ENCODE assay signal across 19 mouse cellular contexts in the genomic region with DNA sequence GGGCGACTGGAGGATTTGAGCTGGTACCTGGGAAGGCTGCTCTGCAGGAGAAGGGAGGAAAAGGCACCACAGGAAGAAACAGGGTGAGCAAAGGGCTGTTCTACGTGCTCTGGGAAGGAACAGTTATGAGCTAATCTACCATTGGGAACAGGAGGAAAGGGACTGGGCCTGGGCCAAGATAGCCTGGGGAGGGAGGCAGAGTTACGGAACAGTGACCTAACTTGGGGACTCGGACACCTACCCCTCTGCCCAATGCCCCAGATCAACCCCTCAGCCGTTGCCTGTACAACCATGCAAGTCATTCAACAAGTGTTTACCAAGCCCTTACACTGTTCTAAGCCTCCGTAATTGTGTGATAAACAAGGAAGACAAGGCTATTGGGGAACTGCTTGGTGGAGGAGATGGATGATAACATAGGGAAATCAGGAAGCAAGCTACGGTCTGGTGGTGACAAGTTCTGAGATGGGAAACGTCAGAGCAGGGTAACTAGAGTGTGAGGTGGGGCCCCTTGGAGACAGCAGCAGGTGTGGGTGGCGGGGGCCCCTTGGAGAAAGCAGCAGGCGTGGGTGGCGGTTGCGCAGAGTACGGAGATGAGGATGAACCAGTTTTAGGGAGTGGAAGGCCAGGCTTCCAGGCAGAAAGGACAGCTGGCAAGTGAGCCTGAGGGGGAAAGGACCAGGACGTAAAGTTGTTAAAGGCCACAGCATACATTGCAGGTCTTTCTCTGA. TPM values are rescaled to one million over a fixed set of nuclear protein-coding genes. Genes with fewer than 3 reads are reported as not detected.
DNase-seq lines count a peak whose midpoint lies in the region; ATAC-seq lines count a peak whose summit lies in the region.
"Had no signal": no experiment of that assay in that cellular context is flagged by ENCODE, and none has a peak within 500 bp of the region (broad histone marks: within the 10 kb centered on the region; RNA-seq: fewer than 3 reads in every experiment).

No protein-coding gene starts in this region.

- no peaks in the 10 kb centered on the region for H3K4me1 ChIP-seq in kidney, embryonic 16.5 days (ENCODE audit: insufficient read depth, low read length)
- H3K4me1 ChIP-seq: forebrain, embryonic 13.5 days; hindbrain, embryonic 15.5 days; limb, embryonic 10.5 days; midbrain, embryonic 15.5 days had no signal

- H3K27me3 ChIP-seq in kidney, embryonic 16.5 days (ENCODE audit: insufficient read depth, low read length), result no peaks in the 10 kb centered on the region
- H3K27me3 ChIP-seq: hindbrain, embryonic 15.5 days; midbrain, embryonic 15.5 days had no signal

- no peaks in the 10 kb centered on the region for H3K36me3 ChIP-seq in kidney, embryonic 16.5 days (ENCODE audit: insufficient read depth, low read length)
- H3K36me3 ChIP-seq: hindbrain, embryonic 15.5 days; limb, embryonic 10.5 days; midbrain, embryonic 15.5 days had no signal

- no peak overlapping the region for H3K4me2 ChIP-seq in kidney, embryonic 16.5 days (replicated peaks; ENCODE audit: low read depth, low read length)
- H3K4me2 ChIP-seq: forebrain, embryonic 13.5 days; hindbrain, embryonic 15.5 days; midbrain, embryonic 15.5 days had no signal

- DNase-seq in adrenal gland, postnatal 10 days, result peak; percentile 39
- DNase-seq in adrenal gland, postnatal 4 days (ENCODE audit: low spot score in 2 of 2), result no peak
- no peak for DNase-seq in kidney, adult 11 months
- DNase-seq in thymus, postnatal 0 days (ENCODE audit: low spot score), result peak; percentile 65
- no peak for DNase-seq in thymus, postnatal 25 days
- no peak for DNase-seq in cerebellum, adult 11-12 months
- DNase-seq: cerebellum, adult 8-10 months; embryo, embryonic 11 days; lung, adult 2 months; right cerebral cortex, postnatal 14 days had no signal

- H3K27ac ChIP-seq in kidney, embryonic 16.5 days (ENCODE audit: low read length), result no peak overlapping the region
- H3K27ac ChIP-seq: forebrain, embryonic 13.5 days; hindbrain, embryonic 15.5 days; limb, embryonic 10.5 days; macrophage; midbrain, embryonic 15.5 days had no signal

- no peaks in the 10 kb centered on the region for H3K9me3 ChIP-seq in kidney, embryonic 16.5 days (ENCODE audit: low read length)
- H3K9me3 ChIP-seq: forebrain, embryonic 13.5 days; hindbrain, embryonic 15.5 days; limb, embryonic 10.5 days; midbrain, embryonic 15.5 days had no signal

- H3K9ac ChIP-seq in kidney, embryonic 16.5 days (replicated peaks; ENCODE audit: low read length), result no peak overlapping the region
- H3K9ac ChIP-seq: forebrain, embryonic 13.5 days; hindbrain, embryonic 15.5 days; midbrain, embryonic 15.5 days had no signal

- 75% methylated on average over 14 of the region's 14 CpGs for WGBS in kidney, embryonic 16.5 days

- peak; percentile 15; the same call in 1 of the 2 replicates for ATAC-seq in kidney, embryonic 16.5 days (ENCODE audit: low FRiP score, low TSS enrichment)
- ATAC-seq in monocyte, adult 5-6 weeks (replicated peaks; ENCODE audit: insufficient number of reproducible peaks, low FRiP score, low TSS enrichment, poor library complexity, severe bottlenecking), result 0 out of 2 replicates have a peak, but pooled peaks have one; percentile 9
- ATAC-seq: forebrain, embryonic 13.5 days; intestine, postnatal 0 days; midbrain, embryonic 15.5 days; Patski had no signal

- no peak overlapping the region for H3K4me3 ChIP-seq in kidney, embryonic 16.5 days (ENCODE audit: low read length)
- H3K4me3 ChIP-seq: forebrain, embryonic 13.5 days; hindbrain, embryonic 15.5 days; limb, embryonic 10.5 days; midbrain, embryonic 15.5 days had no signal

RNA-seq across cellular contexts. Expression of a gene that starts 18.7 kb away (rescaled TPM):
- under 1 TPM; 0.82 to 0.90 TPM for total RNA-seq in adrenal gland, postnatal 10 days (2021)
- total RNA-seq in adrenal gland, postnatal 4 days (2021), result under 1 TPM; 0.42 to 0.45 TPM
- 0.24 and 0.44 TPM in 2 replicates for polyA plus RNA-seq in kidney, embryonic 16.5 days (2015; fragmentation: Nextera tagmentation; extraction: Ambion mirVana)
- 8.0 and 10.5 TPM in 2 replicates for polyA plus RNA-seq in thymus, postnatal 0 days (2015; fragmentation: Nextera tagmentation; extraction: Ambion mirVana)
- total RNA-seq in monocyte, adult 5-6 weeks (2017), result 1.7 to 2.4 TPM (median 1.8 TPM) in 3 replicates

RNA-seq across cellular contexts. Expression of a gene that starts 29.0 kb away (rescaled TPM):
- total RNA-seq in adrenal gland, postnatal 10 days (2021), result 1 to 10 TPM; 3.0 to 3.7 TPM
- 1 to 10 TPM; 4.6 to 5.9 TPM for total RNA-seq in adrenal gland, postnatal 4 days (2021)
- polyA plus RNA-seq in kidney, embryonic 16.5 days (2015; fragmentation: Nextera tagmentation; extraction: Ambion mirVana), result 16.9 and 18.5 TPM in 2 replicates
- 19.7 and 22.0 TPM in 2 replicates for polyA plus RNA-seq in thymus, postnatal 0 days (2015; fragmentation: Nextera tagmentation; extraction: Ambion mirVana)
- total RNA-seq in monocyte, adult 5-6 weeks (2017), result 6.3 to 16.9 TPM (median 6.5 TPM) in 3 replicates

RNA-seq across cellular contexts. Expression of a gene that starts 51.2 kb away (rescaled TPM):
- total RNA-seq in adrenal gland, postnatal 10 days (2021), result 10 to 100 TPM; 14.8 to 26.1 TPM
- 1 to 10 TPM; 1.8 to 2.7 TPM for total RNA-seq in adrenal gland, postnatal 4 days (2021)
- 0.81 TPM in 2 replicates for polyA plus RNA-seq in kidney, embryonic 16.5 days (2015; fragmentation: Nextera tagmentation; extraction: Ambion mirVana)
- 0.33 and 0.51 TPM in 2 replicates for polyA plus RNA-seq in thymus, postnatal 0 days (2015; fragmentation: Nextera tagmentation; extraction: Ambion mirVana)
- 0.32 TPM in 1 of 3 replicates, not detected in the others for total RNA-seq in monocyte, adult 5-6 weeks (2017)

Comparison
In these comparisons a context has a peak if more than half of its experiments do, and no peak if none do; other contexts are left out.
1. DNase-seq: peak in adrenal gland, postnatal 10 days (single experiment) and thymus, postnatal 0 days (single experiment); none in adrenal gland, postnatal 4 days (0 of 2), kidney, adult 11 months (single experiment), thymus, postnatal 25 days (single experiment) and cerebellum, adult 11-12 months (single experiment).
2. RNA of a gene that starts 51.2 kb away (total RNA-seq): 14.8 to 26.1 TPM in adrenal gland, postnatal 10 days; 1.8 to 2.7 TPM in adrenal gland, postnatal 4 days and 0.32 TPM in monocyte, adult 5-6 weeks; every median in the first group is over 4 times any median in the second.